Mouse (Mus musculus) forebrain, embryonic 11.5 days (tissue): ENCODE data around the gene Ifi202b. TPM values are rescaled to one million over a fixed set of nuclear protein-coding genes. Genes with fewer than 3 reads are reported as not detected.
A peak's percentile ranks its signal among the peaks of the same experiment; 100 is the strongest.
"Not testable (repeated sequence)": the region's sequence is repeated elsewhere in the genome, so short reads cannot be mapped to it uniquely, and the experiment has no call there.

Experiments
- ATAC-seq: fragments of 200-750 bp; cut with Nextera tagmentation; replicated peaks from 2 replicates; pipeline ENCODE4 v1.8.0; 2017; ENCODE audit warnings: moderate TSS enrichment; ENCODE audit not compliant: low FRiP score
- DNase-seq: peaks from one replicate; pipeline ENCODE4 v3.0.0-alpha.2; 2017; ENCODE audit warnings: low spot score
- H3K27ac ChIP-seq: fragments of 300-500 bp; sonication (generic); 2 replicates; pipeline ENCODE4 v1.5.1; 2014; ENCODE audit warnings: low read depth, low read length
- H3K27me3 ChIP-seq: fragments of 300-500 bp; sonication (generic); 2 replicates; pipeline ENCODE4 v1.6.1; 2014; ENCODE audit warnings: mild to moderate bottlenecking, low read length, mixed read lengths; ENCODE audit not compliant: control insufficient read depth, insufficient read depth
- H3K36me3 ChIP-seq: fragments of 300-500 bp; sonication (generic); 2 replicates; pipeline ENCODE4 v1.6.1; 2014; ENCODE audit warnings: mild to moderate bottlenecking, low read length, moderate library complexity, mixed read lengths; ENCODE audit not compliant: control insufficient read depth, insufficient read depth
- H3K4me1 ChIP-seq: fragments of 300-500 bp; sonication (generic); replicated peaks from 2 replicates; pipeline ENCODE4 v1.6.1; 2014; ENCODE audit warnings: low read length, mixed read lengths; ENCODE audit not compliant: control insufficient read depth, insufficient read depth
- H3K4me2 ChIP-seq: fragments of 300-500 bp; sonication (generic); 2 replicates; pipeline ENCODE4 v1.6.1; 2014; ENCODE audit warnings: low read depth, mild to moderate bottlenecking, low read length, moderate library complexity, mixed read lengths; ENCODE audit not compliant: severe bottlenecking
- H3K4me3 ChIP-seq: fragments of 300-500 bp; sonication (generic); 2 replicates; pipeline ENCODE4 v1.5.1; 2014; ENCODE audit warnings: low read depth, low read length
- H3K9ac ChIP-seq: fragments of 300-500 bp; sonication (generic); 2 replicates; pipeline ENCODE4 v1.6.1; 2014; ENCODE audit warnings: low read length
- H3K9me3 ChIP-seq: fragments of 300-500 bp; sonication (generic); 2 replicates; pipeline ENCODE4 v1.6.1; 2016; ENCODE audit warnings: low read length, mixed read lengths; ENCODE audit not compliant: control insufficient read depth
- WGBS: fragments of 180-500 bp; shearing (Covaris S2); extraction: QIAGEN DNeasy Blood & Tissue Kit; methylation state at CpG from one replicate; pipeline ENCODE4 v1.1.7; 2014; 5-methylcytosine and 5-hydroxymethylcytosine counted together
- polyA plus RNA-seq: library from polyadenylated mRNA; unstranded; fragments of >200 nt; fragmentation: Nextera tagmentation; extraction: Ambion mirVana; gene quantifications from 2 replicates; pipeline ENCODE4 v1.2.1, GENCODE M21; 2014

Ifi202b gene
- polyA plus RNA-seq, result not detected in 2 replicates

DNA sequence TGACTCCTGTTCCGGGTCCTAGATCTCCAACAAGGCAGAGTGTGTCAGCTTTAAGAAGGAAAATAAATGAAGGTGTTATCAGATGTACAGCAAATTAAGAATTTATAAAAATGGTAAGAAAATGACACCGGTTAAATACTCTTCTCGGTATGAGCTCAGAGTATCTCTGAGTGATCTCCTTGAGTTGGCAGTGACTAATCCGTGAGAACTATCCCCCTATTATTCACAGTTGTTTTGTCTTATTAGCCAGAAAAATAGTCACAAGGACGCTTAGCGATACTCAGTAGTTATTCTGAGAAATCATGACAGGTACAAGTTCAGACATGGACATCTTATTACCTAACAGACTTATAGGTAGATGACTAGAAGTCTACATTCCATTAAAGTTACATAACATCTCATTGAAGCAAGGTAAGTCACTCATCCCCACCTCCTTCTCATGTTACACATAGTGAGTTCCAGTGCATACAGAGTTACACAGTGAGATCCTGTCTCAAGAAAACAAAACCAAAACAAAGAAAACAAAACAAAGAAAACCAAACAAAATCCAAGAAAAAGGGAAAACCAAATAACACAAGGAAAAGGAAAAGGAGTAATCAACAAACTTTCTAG is at the start of gene Ifi202b:
TSS of gene Ifi202b (minus strand) at position 51 of the 612 bp plus-strand sequence.
- WGBS, result 89% methylated on average over 6 of the region's 6 CpGs
- not testable (repeated sequence) for H3K27ac ChIP-seq, H3K4me2 ChIP-seq, ATAC-seq, H3K9me3 ChIP-seq, H3K27me3 ChIP-seq, H3K9ac ChIP-seq, H3K4me3 ChIP-seq, H3K4me1 ChIP-seq, DNase-seq, H3K36me3 ChIP-seq

DNA sequence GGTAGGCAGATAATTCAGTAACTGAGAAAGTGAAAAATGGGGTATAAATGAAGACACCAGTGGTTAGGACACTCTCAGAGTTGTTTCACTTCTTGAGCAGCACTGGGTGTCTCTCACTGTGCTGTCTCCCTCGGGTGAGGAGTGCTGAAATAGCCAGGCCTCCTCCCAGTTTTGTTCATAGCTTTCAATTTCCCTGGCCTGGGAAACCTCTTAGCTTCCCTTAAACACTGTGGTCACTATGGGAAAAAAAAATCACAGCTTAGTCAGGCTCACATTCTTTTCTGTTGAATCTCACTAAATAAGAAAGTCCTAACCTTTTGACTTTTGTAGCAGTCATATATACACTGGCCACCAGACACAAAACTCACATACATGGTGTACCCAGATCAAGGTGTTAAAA is 49.2 kb upstream of the Ifi202b start, which contains the start of gene Ifi205:
TSS of gene Ifi205 (minus strand) at position 113 of the 400 bp plus-strand sequence.
- no peak for ATAC-seq
- WGBS, result 45% methylated on average over 1 of the region's 1 CpGs
- no peak within 1 kb of the TSS for H3K4me3 ChIP-seq
- no peak within 1 kb of the TSS for H3K9ac ChIP-seq
- no peak for DNase-seq
- H3K9me3 ChIP-seq, result no peaks in the 10 kb centered on the region
- no peaks in the 10 kb centered on the region for H3K4me1 ChIP-seq
- H3K27me3 ChIP-seq, result no peaks in the 10 kb centered on the region
- no peaks in the 10 kb centered on the region for H3K36me3 ChIP-seq
- no peak within 1 kb of the TSS for H3K27ac ChIP-seq
- H3K4me2 ChIP-seq, result no peak within 1 kb of the TSS

DNA sequence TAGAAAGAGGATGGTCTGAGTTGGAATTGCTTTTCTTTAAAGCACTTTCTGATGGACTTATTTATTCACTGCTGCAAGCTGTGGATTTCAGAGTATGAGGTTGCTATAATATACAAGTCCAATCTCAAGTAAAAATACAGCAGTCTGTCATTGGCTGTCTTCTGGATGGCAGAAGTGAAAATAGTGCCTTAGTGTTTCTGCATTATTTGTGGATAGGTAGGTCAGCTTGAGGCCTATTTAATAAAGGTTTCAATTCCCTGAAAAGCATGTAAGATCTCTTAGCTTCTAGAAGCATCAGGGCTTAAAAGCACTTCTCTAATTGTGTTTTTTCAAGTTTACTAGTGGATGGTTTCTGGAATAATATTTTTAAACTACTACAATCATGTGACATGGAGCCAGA is 24.5 kb upstream of the Ifi202b start:
- ATAC-seq, H3K27me3 ChIP-seq, DNase-seq, H3K36me3 ChIP-seq, H3K9ac ChIP-seq, H3K27ac ChIP-seq, H3K4me1 ChIP-seq, H3K9me3 ChIP-seq, H3K4me3 ChIP-seq, H3K4me2 ChIP-seq: not testable (repeated sequence)

DNA sequence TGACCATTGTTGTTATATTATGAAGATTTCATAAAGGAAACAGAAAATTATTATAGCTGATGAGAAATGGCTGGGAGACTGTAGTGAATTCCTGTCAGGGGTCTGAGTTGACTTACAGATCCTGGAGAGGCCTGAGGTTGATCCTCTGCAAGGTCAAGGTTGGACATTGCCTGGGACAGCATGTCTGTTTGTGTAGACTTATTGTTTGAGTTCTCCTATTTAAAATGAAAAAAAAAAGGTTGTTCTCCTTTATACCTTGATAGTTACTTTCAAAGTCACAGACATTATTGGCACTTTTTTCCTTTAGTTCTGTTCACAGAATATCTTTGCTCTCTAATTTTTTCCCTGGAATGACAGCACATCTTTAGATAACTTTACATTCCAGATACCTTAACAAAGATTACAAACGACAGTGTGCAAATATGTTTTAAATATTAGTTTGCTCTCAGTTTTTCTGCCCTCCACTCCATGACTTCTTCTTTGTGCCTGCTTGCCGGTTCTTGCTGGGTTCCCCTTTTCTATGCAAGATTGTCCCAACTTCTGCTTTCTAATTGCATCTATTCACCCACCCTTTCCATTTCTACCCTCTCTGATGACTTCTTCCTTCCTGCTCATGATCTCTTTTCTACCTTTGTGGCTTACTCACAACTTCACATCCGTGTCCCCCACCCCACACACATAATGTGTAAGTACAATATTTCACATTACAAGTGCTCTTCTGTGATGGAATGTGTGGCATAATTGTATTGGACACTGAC is 22.0 kb upstream of the Ifi202b start:
- not testable (repeated sequence) for H3K27ac ChIP-seq, H3K4me1 ChIP-seq, DNase-seq, H3K36me3 ChIP-seq, ATAC-seq, H3K9me3 ChIP-seq, H3K4me3 ChIP-seq, H3K4me2 ChIP-seq, H3K9ac ChIP-seq, H3K27me3 ChIP-seq
- 89% methylated on average over 2 of the region's 3 CpGs for WGBS

DNA sequence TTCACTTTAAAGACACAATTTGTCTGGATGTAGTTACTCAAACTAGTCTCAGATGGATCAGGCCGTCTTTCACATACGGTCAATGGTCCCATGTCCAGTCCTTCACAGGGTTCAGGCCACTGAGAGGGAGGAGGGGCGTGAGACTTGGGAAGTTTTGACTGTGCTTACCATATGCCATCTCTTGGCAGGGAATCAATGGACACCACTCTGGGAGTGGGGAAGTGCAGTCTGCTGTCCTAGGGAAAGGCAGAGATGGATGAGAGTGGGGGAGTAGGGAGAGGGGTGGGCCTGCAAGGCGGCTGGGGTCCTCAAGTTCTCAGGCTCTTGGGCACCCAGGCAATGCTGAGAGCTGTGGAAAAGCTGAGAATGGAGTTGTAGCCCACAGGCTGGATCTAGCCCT is 12.5 kb upstream of the Ifi202b start:
- no peak overlapping the region for H3K9ac ChIP-seq
- DNase-seq (no peak), ATAC-seq (peak; percentile 33; the same call in 1 of the 2 replicates)
- H3K4me1 ChIP-seq, result no peaks in the 10 kb centered on the region
- H3K4me2 ChIP-seq, result no peak overlapping the region
- H3K9me3 ChIP-seq, result no peaks in the 10 kb centered on the region
- no peaks in the 10 kb centered on the region for H3K36me3 ChIP-seq
- no peak overlapping the region for H3K4me3 ChIP-seq
- WGBS, result 82% methylated on average over 4 of the region's 4 CpGs
- H3K27ac ChIP-seq, result no peak overlapping the region
- no peaks in the 10 kb centered on the region for H3K27me3 ChIP-seq

DNA sequence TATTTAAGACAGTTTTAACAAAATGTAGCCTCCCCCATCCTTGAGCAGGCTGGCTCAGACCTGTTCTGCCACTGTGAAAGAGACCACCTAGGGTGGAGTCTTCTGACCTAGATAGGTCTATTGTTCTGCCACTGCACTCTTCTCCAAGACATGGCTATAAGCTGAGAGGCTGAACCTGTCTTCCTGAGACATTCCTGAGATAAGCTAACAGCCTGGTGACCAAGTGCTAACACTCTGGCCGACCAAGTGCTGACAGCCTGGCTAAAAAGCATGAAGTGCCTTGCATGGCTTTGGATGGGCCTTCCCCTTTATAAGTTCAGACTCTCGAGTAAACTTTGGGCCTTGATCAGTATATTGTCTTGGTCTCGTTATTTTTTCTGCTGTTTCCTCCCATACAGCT is 1.5 kb downstream of the Ifi202b start:
- H3K27me3 ChIP-seq, H3K36me3 ChIP-seq, H3K27ac ChIP-seq, H3K4me2 ChIP-seq, DNase-seq, H3K9me3 ChIP-seq, H3K4me3 ChIP-seq, H3K4me1 ChIP-seq, H3K9ac ChIP-seq, ATAC-seq: not testable (repeated sequence)
- WGBS, result 63% methylated on average over 3 of the region's 3 CpGs

DNA sequence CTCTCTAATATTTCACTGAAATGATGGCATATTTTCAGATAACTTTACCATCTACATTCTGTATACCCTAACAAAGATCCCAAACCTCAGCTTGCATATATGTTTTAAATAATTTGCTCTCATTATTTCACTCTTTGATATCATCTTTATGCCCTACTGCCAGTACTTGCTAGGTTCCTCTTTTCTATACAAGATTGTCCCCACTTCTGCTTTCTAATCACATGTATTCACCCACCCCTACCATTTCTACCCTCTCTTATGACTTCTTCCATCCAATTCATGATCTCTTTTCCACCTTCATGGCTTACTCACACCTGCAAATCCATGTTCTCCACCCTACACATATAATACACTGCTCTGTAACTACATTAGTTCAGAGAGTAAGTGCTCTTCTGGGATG is 4.9 kb downstream of the Ifi202b start:
- Histone ChIP-seq H3K27ac (no peak overlapping the region), H3K4me3 (no peak overlapping the region), H3K27me3 (no peaks in the 10 kb centered on the region), H3K4me2 (no peak overlapping the region), H3K9ac (no peak overlapping the region), H3K9me3 (no peaks in the 10 kb centered on the region), H3K36me3 (no peaks in the 10 kb centered on the region), H3K4me1 (no peaks in the 10 kb centered on the region)
- DNase-seq, result no peak
- ATAC-seq, result no peak

DNA sequence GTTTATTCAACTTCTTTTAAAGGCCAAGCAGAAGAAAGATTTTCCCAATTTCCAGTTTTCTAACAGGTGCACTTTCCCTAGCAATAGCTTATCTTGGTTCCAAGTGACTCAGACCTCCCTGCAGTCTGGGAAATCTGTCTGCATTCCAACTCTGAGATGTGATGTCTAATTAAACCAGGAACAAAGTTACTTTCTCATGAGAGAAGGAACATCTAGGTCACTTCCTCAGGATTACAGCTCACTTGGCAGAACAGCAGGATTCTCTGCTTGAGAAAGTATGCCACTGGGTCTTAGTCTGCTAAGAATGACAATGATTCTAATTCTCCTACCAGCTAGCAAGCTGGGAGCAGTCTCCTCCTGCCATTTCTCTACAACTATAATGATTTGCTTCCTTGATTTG is 9.4 kb downstream of the Ifi202b start:
- H3K27me3 ChIP-seq, result no peaks in the 10 kb centered on the region
- H3K4me3 ChIP-seq, result no peak overlapping the region
- H3K36me3 ChIP-seq, result no peaks in the 10 kb centered on the region
- no peak overlapping the region for H3K4me2 ChIP-seq
- no peaks in the 10 kb centered on the region for H3K4me1 ChIP-seq
- DNase-seq (no peak), ATAC-seq (no peak)
- no peak overlapping the region for H3K9ac ChIP-seq
- no peaks in the 10 kb centered on the region for H3K9me3 ChIP-seq
- no peak overlapping the region for H3K27ac ChIP-seq

DNA sequence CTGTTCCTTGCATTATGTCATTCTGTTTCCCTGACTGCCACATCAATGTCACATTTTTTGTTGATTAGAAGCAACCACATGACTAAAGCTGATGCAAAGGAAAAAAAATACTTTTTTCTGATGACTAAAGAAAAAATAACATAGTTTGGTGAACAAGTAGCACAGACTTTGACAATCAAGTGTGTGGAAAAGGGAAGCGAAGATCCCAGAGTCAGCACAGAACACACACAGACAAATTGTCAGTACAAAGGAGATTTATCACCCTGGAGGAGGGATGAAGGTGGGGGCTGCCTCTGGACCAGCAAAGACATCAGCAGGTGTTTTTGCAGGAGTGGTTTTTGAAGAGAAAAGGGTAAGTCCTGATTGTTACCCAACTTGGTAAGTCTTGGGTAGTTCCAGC is 21.1 kb downstream of the Ifi202b start:
- not testable (repeated sequence) for DNase-seq, H3K27me3 ChIP-seq, H3K4me3 ChIP-seq, H3K9ac ChIP-seq, H3K9me3 ChIP-seq, H3K4me2 ChIP-seq, H3K36me3 ChIP-seq, H3K4me1 ChIP-seq, ATAC-seq, H3K27ac ChIP-seq
- 83% methylated on average over 1 of the region's 1 CpGs for WGBS
